Mouse (Mus musculus) heart, adult 2 months (tissue): ENCODE results near the gene Trim41. TPM values are rescaled to one million over a fixed set of nuclear protein-coding genes. Genes with fewer than 3 reads are reported as not detected.
A peak's percentile ranks its signal among the peaks of the same experiment; 100 is the strongest.

Source experiments
- DNase-seq, 2 experiments: peaks; one replicate each; pipeline ENCODE4 v3.0.0; 2021
- H3K27ac ChIP-seq: fragments of 200-600 bp; 2 replicates; pipeline ENCODE4 v1.8.1; 2022
- H3K27me3 ChIP-seq: fragments of 200-500 bp; 2 replicates; pipeline ENCODE4 v1.6.1; 2012; ENCODE audit warnings: mild to moderate bottlenecking, low read length, inconsistent platforms, mixed read lengths; ENCODE audit not compliant: control insufficient read depth, insufficient read depth
- H3K36me3 ChIP-seq: fragments of 200-500 bp; 2 replicates; pipeline ENCODE4 v1.6.1; 2012; ENCODE audit warnings: low read length, inconsistent platforms; ENCODE audit not compliant: control insufficient read depth, insufficient read depth
- H3K4me1 ChIP-seq: fragments of 200-500 bp; 2 replicates; pipeline ENCODE4 v1.6.1; 2011; ENCODE audit warnings: low read length; ENCODE audit not compliant: control insufficient read depth, insufficient read depth
- H3K4me3 ChIP-seq: fragments of 200-600 bp; 2 replicates; pipeline ENCODE4 v1.8.1; 2022
- H3K79me2 ChIP-seq: fragments of 200-500 bp; replicated peaks from 2 replicates; pipeline ENCODE4 v1.6.1; 2012; ENCODE audit warnings: mild to moderate bottlenecking, inconsistent platforms, low read length, moderate library complexity, mixed read lengths; ENCODE audit not compliant: control insufficient read depth, insufficient read depth
- H3K9ac ChIP-seq: fragments of 200-500 bp; 2 replicates; pipeline ENCODE4 v1.6.1; 2012; ENCODE audit warnings: low read depth, mild to moderate bottlenecking, control low read depth, inconsistent platforms, low read length, mixed read lengths
- CTCF ChIP-seq: fragments of 200-600 bp; IDR thresholded peaks from 2 replicates; pipeline ENCODE4 v1.8.1; 2022; ENCODE audit warnings: antibody characterized with exemption, mild to moderate bottlenecking, moderate library complexity
- EP300 ChIP-seq: fragments of 200-500 bp; IDR thresholded peaks from 2 replicates; pipeline ENCODE4 v1.6.1; 2011; ENCODE audit warnings: low read depth, low read length, control low read depth; ENCODE audit not compliant: insufficient read depth
- POLR2A ChIP-seq: fragments of 200-500 bp; IDR thresholded peaks from 2 replicates; pipeline ENCODE4 v1.6.1; 2011; ENCODE audit warnings: mild to moderate bottlenecking, low read depth, low read length, control low read depth; ENCODE audit not compliant: insufficient read depth
- WGBS: fragments of 180-500 bp; shearing (Covaris S2); methylation state at CpG from one replicate; pipeline ENCODE4 v1.1.7; 2018; 5-methylcytosine and 5-hydroxymethylcytosine counted together
- intact Hi-C: fragments of 180-260 bp; cut with DNase I; formaldehyde crosslinking; loops from one replicate; pipeline ENCODE4 v1.15.1; 2025
- polyA plus RNA-seq: library from polyadenylated mRNA; depleted of rRNA; stranded (reverse); fragments of >200 nt; gene quantifications from 2 replicates; pipeline ENCODE4 v1.2.3, GENCODE M21; 2012
- total RNA-seq, 2 experiments: library from RNA; stranded (reverse); gene quantifications; 2 replicates each; pipeline ENCODE4 v1.2.3; 2021

The Trim41 gene
- total and polyA plus RNA-seq, 3 experiments = 19.1 to 19.9 (median 19.8) TPM

- Histone ChIP-seq H3K79me2 (no peaks in the 10 kb centered on the region), H3K4me1 (no peaks in the 10 kb centered on the region), H3K27ac (no peak overlapping the region), H3K9ac (no peak overlapping the region), H3K27me3 (no peaks in the 10 kb centered on the region), H3K36me3 (no peaks in the 10 kb centered on the region), H3K4me3 (no peak overlapping the region)
- DNase-seq = no peak
- TF ChIP-seq CTCF (no peak), POLR2A (no peak), EP300 (no peak)
- 79% methylated on average over 5 of the region's 5 CpGs for WGBS
- intact Hi-C loops = loop anchor here (5.0 kb wide), 1 partner anchor 483 kb away; no protein-coding TSS in a partner anchor
Measured at GRCm38 (mm10) chr11:48789215-48789614, 27.9 kb downstream of the Trim41 start.

GRCm38 (mm10) chr11:48788311-48789089, 28.7 kb downstream of the Trim41 start:
- H3K36me3 ChIP-seq = no peaks in the 10 kb centered on the region
- H3K4me1 ChIP-seq = no peaks in the 10 kb centered on the region
- no peaks in the 10 kb centered on the region for H3K27me3 ChIP-seq
- peak overlapping the region; percentile 14; the same call in 1 of the 2 replicates for H3K4me3 ChIP-seq
- no peak overlapping the region; the same call in 1 of the 2 replicates for H3K27ac ChIP-seq
- no peaks in the 10 kb centered on the region for H3K79me2 ChIP-seq
- H3K9ac ChIP-seq = 0 out of 2 replicates have a peak overlapping the region, but pooled peaks have one; percentile 35
- intact Hi-C loops = loop anchor here (5.0 kb wide), 1 partner anchor 484 kb away; no protein-coding TSS in a partner anchor
- peak; percentile 80 for TF ChIP-seq CTCF
- TF ChIP-seq POLR2A = no peak
- 0 out of 2 replicates have a peak, but pooled peaks have one; percentile 50 for TF ChIP-seq EP300
- DNase-seq = peak; percentile 78 to 81
- WGBS = 6% methylated on average over 16 of the region's 16 CpGs

- Histone ChIP-seq H3K36me3 (no peaks in the 10 kb centered on the region), H3K4me3 (no peak overlapping the region; the same call in 1 of the 2 replicates), H3K27ac (no peak overlapping the region), H3K79me2 (no peaks in the 10 kb centered on the region), H3K9ac (no peak overlapping the region), H3K4me1 (no peaks in the 10 kb centered on the region), H3K27me3 (no peaks in the 10 kb centered on the region)
- intact Hi-C loops = loop anchor here (5.0 kb wide), 1 partner anchor 485 kb away; no protein-coding TSS in a partner anchor
- 46% methylated on average over 10 of the region's 10 CpGs for WGBS
- peak; percentile 48 to 67 for DNase-seq
- no peak for TF ChIP-seq EP300
- TF ChIP-seq POLR2A = 0 out of 2 replicates have a peak, but pooled peaks have one; percentile 28
Measured at GRCm38 (mm10) chr11:48787455-48788211, 29.5 kb downstream of the Trim41 start.

- Histone ChIP-seq H3K79me2 (no peaks in the 10 kb centered on the region), H3K9ac (no peak overlapping the region), H3K4me1 (no peaks in the 10 kb centered on the region), H3K36me3 (no peaks in the 10 kb centered on the region), H3K27me3 (no peaks in the 10 kb centered on the region), H3K4me3 (no peak overlapping the region), H3K27ac (no peak overlapping the region)
- DNase-seq = no peak
- intact Hi-C loops = no loop called here
- TF ChIP-seq CTCF (peak; percentile 16), EP300 (no peak), POLR2A (no peak)
- 85% methylated on average over 4 of the region's 4 CpGs for WGBS
Measured at GRCm38 (mm10) chr11:48782243-48782642, 34.9 kb downstream of the Trim41 start.

- H3K4me3 ChIP-seq = no peak overlapping the region
- no peaks in the 10 kb centered on the region for H3K36me3 ChIP-seq
- no peaks in the 10 kb centered on the region for H3K79me2 ChIP-seq
- 40% methylated on average over 7 of the region's 7 CpGs for WGBS
- H3K27me3 ChIP-seq = no peaks in the 10 kb centered on the region
- H3K27ac ChIP-seq = no peak overlapping the region
- TF ChIP-seq CTCF (peak; percentile 71), POLR2A (no peak)
- DNase-seq = no peak
- intact Hi-C loops = no loop called here
- no peak overlapping the region for H3K9ac ChIP-seq
- no peaks in the 10 kb centered on the region for H3K4me1 ChIP-seq
Measured at GRCm38 (mm10) chr11:48779450-48779849, 37.7 kb downstream of the Trim41 start.

- no peak for DNase-seq
- no peaks in the 10 kb centered on the region for H3K36me3 ChIP-seq
- H3K27ac ChIP-seq = no peak overlapping the region
- intact Hi-C loops = no loop called here
- no peaks in the 10 kb centered on the region for H3K79me2 ChIP-seq
- H3K4me3 ChIP-seq = no peak overlapping the region
- TF ChIP-seq POLR2A (no peak), EP300 (no peak), CTCF (no peak)
- no peaks in the 10 kb centered on the region for H3K4me1 ChIP-seq
- no peaks in the 10 kb centered on the region for H3K27me3 ChIP-seq
- WGBS = 91% methylated on average over 9 of the region's 9 CpGs
- no peak overlapping the region for H3K9ac ChIP-seq
Measured at GRCm38 (mm10) chr11:48777303-48777702, 39.9 kb downstream of the Trim41 start.
